Mouse (Mus musculus): ENCODE results near the gene Bglap.
"Not testable (repeated sequence)": the region's sequence is repeated elsewhere in the genome, so short reads cannot be mapped to it uniquely, and the experiment has no call there.

The Bglap gene

DNA sequence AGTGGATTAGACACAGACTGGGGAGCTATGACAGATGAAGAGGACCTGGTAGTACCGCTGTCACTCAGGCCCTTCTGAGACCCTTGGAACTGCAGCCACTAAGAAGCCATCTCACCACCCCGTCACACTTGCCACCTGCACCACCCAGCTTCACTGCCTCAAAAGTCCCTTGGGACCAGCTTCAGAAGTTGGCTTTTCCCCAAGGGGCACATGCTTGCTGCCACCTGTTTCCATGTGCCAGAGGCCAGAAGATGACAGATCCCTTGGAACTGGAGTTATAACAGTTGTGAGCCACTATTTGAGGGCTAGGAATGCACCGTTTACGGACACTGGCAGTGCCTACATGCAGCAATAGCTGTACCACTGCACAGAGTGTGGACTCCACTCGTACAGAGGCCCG is 11.0 kb upstream of the Bglap start:
- DNase-seq (ENCODE audit: low read depth, low spot score) = no peak

GRCm38 (mm10) chr3:88393776-88394375 is 9.6 kb upstream of the Bglap start:
- no peak for DNase-seq (ENCODE audit: low read depth, low spot score)

GRCm38 (mm10) chr3:88382383-88382782 is 1.9 kb downstream of the Bglap start:
- DNase-seq (ENCODE audit: low read depth, low spot score) = not testable (repeated sequence)

- DNase-seq (ENCODE audit: low read depth, low spot score) = not testable (repeated sequence)
Measured at GRCm38 (mm10) chr3:88381389-88382315, 2.6 kb downstream of the Bglap start.

DNA sequence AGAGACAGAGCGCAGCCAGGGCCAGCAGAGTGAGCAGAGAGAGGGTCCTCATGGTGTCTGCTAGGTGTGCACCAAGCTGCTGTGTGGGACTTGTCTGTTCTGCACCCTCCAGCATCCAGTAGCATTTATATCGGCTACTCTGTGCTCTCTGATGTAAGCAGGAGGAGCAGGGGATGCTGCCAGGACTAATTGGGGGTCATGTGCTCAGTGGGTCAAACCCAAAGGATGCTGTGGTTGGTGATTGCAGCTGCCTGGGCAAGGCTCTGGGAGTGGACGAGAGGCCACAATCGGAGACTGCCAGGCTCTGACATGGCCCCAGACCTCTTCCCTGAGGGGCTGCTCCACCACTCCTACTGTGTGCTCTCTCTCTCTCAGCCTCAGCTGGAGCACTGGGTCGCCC is 5.7 kb downstream of the Bglap start, which contains the start of gene Bglap2:
Gene Bglap2, minus strand, starts transcription at position 101 of the 400 bp plus-strand sequence.
- not testable (repeated sequence) for DNase-seq (ENCODE audit: low read depth, low spot score)

GRCm38 (mm10) chr3:88376644-88377043 is 7.6 kb downstream of the Bglap start:
- not testable (repeated sequence) for DNase-seq (ENCODE audit: low read depth, low spot score)

DNA sequence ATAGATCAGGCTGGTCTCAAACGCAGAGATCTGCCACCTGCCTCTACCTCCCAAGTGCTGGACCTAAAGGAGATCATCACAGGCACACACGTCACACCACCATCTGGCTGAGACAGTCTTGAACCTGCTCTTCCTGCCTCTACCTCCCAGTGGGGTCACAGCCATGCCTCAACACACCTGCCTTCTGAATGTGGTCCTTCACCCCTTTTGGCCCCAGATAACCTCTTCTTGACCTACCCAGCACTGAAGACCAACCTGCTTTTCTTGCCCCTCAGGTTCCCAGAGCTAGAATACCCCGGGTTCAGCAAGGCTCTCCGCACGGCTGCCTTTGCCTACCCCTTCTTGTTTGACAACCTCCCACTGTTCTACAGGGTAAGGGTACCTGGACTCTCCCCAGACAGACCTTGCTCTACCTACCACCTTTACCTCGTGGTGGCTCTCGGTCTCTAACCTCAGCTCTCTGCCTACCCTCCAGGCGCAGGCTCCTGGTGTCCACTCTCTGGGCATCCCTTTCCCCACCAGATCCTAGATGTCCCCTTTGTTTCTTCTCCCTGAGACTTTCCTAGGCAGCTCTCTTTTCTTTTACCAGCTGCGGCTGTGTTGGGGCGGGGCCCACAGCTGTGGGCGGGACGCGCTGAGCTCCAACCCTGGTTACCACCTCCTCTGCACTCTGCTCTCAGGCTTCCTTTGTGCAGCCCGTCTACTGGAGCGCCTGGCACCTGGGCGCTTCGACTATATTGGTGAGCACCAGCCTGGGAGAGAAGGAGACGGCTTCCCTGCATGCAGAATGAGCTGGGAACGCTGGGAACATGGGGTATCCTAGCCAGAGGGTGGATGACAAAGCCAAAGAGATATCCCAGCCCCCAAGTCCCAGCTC is 8.3 kb downstream of the Bglap start:
- not testable (repeated sequence) for DNase-seq (ENCODE audit: low read depth, low spot score)

GRCm38 (mm10) chr3:88372643-88373042 is 11.6 kb downstream of the Bglap start, which contains the start of gene Bglap3:
Bglap3 (minus strand) TSS chr3:88372743.
- DNase-seq (ENCODE audit: low read depth, low spot score) = not testable (repeated sequence)

GRCm38 (mm10) chr3:88368511-88368910 is 15.8 kb downstream of the Bglap start:
- not testable (repeated sequence) for DNase-seq (ENCODE audit: low read depth, low spot score)

- DNase-seq (ENCODE audit: low read depth, low spot score) = not testable (repeated sequence)
Measured at GRCm38 (mm10) chr3:88367517-88367916, 16.7 kb downstream of the Bglap start.

DNA sequence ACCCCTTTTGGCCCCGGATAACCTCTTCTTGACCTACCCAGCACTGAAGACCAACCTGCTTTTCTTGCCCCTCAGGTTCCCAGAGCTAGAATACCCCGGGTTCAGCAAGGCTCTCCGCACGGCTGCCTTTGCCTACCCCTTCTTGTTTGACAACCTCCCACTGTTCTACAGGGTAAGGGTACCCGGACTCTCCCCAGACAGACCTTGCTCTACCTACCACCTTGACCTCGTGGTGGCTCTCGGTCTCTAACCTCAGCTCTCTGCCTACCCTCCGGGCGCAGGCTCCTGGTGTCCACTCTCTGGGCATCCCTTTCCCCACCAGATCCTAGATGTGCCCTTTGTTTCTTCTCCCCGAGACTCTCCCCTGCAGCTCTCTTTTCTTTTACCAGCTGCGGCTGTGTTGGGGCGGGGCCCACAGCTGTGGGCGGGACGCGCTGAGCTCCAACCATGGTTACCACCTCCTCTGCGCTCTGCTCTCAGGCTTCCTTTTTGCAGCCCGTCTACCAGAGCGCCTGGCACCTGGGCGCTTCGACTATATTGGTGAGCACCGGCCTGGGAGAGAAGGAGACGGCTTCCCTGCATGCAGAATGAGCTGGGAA is 17.3 kb downstream of the Bglap start:
- not testable (repeated sequence) for DNase-seq (ENCODE audit: low read depth, low spot score)

DNA sequence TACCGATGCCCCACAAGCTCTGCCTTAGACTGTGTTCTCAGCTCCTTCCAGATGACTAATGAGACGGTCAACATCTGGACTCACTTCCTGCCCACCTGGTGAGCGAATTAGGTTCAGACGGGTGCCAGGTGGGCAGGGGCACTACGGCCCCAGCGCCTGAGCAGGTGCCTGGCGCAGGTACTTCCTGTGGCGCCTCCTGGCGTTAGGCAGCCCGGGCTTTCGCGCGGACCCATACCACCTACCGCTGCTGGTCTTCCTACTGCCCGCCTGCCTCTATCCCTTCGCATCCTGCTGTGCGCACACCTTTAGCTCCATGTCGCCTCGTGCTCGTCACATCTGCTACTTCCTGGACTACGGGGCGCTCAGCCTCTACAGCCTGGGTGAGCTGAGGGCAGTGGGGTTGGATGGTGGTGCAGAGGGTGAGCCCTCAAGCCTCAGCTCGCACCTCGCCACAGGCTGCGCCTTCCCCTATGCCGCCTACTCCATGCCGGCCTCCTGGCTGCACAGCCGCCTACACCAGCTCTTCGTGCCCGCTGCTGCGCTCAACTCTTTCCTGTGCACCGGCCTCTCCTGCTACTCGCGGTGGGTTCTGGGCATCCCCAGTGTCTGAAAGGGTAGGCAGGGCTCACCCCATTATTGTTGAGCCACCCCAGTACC is 18.4 kb downstream of the Bglap start:
- no peak for DNase-seq (ENCODE audit: low read depth, low spot score)

- no peak for DNase-seq (ENCODE audit: low read depth, low spot score)
Measured at GRCm38 (mm10) chr3:88364337-88364736, 19.9 kb downstream of the Bglap start, which contains the start of gene Paqr6. Paqr6 (plus strand) TSS chr3:88364584.

DNA sequence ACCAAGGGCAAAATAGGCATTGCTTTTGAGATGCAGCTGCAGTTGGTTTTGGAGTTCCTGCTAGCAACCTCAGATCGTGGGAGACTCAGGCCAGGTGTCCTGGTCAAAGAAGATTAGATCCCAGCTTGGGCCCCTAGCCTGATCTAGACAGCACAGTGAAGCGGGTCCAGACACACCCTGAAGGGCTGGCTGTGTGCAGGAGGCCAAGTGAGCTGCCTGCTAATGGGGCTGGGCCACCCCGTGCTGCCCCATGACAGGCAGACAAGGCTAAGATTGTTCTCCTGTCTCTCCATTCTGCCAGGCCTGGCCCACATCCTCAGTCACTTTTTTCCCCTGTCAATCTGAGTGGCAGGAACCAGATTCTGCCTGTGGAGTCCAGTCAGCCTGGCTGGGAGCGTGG is 20.6 kb downstream of the Bglap start:
- no peak for DNase-seq (ENCODE audit: low read depth, low spot score)

- no peak for DNase-seq (ENCODE audit: low read depth, low spot score)
Measured at GRCm38 (mm10) chr3:88361612-88362313, 22.5 kb downstream of the Bglap start.

DNA sequence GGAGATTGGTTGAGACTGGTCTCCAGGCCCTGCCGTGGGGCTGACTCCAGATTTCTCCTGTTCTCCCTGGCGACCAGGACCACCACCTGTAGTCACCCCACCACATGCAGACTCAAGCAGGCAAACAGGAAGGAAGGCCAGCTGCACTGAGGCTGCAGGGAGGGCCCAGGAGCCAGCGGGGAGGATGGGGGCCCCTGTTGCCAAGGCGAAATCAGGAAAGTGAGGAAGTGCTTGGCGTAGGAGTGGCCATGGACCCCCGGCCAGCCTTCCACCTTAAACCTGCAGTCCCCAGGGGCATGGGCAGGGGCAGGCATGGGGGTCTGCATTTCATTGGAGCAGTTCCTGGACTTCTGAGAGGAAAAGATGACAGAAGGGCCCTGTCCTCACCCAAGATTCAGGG is 23.2 kb downstream of the Bglap start:
- DNase-seq (ENCODE audit: low read depth, low spot score) = no peak

DNA sequence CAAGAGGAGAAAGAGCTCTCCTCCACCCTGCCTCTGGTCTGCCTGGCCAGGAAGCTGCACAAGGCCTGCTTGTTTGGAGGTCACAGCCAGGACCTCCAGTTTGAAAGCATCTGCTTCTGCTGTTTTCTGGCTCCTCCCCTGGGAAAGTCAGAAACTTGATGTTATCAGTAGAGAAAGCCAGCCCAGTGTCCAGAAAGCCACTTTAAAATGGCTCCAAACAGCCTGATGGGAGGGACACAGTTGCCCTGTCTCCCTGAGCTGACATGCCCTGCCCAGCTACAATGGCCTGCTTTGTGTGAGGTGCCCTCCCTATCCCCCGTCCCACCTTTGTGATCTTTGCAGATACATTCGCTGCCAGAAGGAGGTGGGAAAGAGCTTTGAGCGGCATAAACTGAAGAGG is 24.3 kb downstream of the Bglap start:
- DNase-seq (ENCODE audit: low read depth, low spot score) = no peak

- DNase-seq (ENCODE audit: low read depth, low spot score) = no peak
Measured at GRCm38 (mm10) chr3:88359584-88359983, 24.7 kb downstream of the Bglap start.

- no peak for DNase-seq (ENCODE audit: low read depth, low spot score)
Measured at GRCm38 (mm10) chr3:88354396-88355165, 29.7 kb downstream of the Bglap start.
